Mouse (Mus musculus): ENCODE measurements at regions not wholly inside any gene's neighbourhood (a gene's known extent, or its start where the extent isn't known, plus 50 kb on each side); places are given as distances from the start of the nearest gene placed in this dataset.

DNA sequence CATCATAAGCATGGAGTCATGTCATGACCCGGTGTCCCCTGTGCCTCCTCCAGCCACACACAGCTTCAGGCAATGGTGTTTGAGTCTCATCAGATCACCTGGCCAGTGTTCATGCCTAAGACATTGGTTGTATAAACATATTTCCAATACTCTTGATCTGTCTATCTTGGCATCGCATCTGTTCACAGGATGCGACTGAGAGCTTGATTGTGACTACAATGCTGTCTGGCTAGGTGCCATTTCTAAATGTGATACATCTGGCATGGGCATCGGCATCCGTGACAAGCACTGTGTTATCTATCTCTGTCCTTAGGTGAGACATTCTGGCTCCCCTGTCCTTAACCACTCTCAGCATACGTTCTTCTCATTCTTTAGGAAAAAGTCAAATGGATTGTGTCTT lies 102.3 kb upstream of the Fut8 start:
- no peak for DNase-seq (ENCODE audit: low spot score in 2 of 2)

- DNase-seq (ENCODE audit: low spot score in 2 of 2) = no peak
Observed at GRCm38 (mm10) chr12:77135067-77135466, 102.9 kb upstream of the Fut8 start.

DNA sequence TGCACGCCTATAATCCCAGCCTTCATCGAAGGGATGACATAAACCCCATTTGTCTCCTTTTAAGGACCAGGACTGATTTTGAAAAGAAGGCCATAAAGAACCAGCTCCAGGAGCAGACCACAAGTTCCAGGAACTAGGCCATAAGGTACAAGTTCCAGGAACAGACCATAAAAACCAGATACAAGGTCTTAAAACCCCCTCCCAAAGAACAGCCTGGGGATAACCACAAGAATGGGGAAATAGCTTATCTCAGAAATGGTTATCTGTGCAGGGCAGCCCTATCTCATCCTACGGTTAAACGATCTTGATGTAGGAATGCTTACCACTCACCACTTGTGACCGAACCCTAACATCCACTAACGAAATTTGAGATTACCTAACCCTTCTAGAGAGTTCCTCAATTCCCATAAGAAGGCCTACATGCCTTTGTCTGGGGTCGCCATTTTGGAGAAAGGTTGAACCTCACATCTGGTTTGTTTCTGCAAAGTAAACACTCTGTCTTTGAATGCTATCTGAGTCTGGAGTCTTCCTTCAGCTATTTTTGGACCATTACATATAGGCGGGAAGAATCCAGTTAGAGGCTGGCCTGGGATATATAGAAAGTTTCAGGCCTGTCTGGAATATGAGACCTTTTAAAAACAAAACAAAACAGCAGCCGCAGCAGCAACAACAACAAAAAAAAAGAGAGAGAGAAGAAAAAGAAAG lies 103.5 kb upstream of the Fut8 start:
- no peak for DNase-seq (ENCODE audit: low spot score in 2 of 2)

- no peak for DNase-seq (ENCODE audit: low spot score in 2 of 2)
Observed at GRCm38 (mm10) chr12:77133465-77134305, 104.2 kb upstream of the Fut8 start.

- no peak for DNase-seq (ENCODE audit: low spot score in 2 of 2)
Observed at GRCm38 (mm10) chr12:77131328-77131727, 106.6 kb upstream of the Fut8 start.

DNA sequence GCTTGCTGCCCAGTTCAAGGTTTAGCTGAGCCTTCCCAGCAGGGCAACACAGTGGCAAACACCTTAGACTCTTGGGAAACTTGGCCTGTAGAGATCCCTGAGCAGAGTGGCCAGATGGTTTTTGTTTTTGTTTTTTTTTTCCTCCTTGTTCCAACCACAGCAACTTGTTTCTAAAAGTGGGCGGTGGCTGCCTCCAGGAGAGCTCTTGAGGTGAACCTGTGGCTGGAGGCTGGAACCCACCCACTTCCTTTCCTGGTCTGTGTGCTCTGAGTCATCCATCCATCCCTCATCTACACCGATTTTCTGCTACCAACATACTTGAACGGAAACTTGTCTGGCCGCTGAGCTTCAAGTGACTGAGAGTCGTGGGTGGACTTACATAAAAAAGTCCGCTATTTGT lies 107.4 kb upstream of the Fut8 start:
- peak in 1 of 2 experiments; percentile 14 for DNase-seq (ENCODE audit: low spot score in 2 of 2)

DNA sequence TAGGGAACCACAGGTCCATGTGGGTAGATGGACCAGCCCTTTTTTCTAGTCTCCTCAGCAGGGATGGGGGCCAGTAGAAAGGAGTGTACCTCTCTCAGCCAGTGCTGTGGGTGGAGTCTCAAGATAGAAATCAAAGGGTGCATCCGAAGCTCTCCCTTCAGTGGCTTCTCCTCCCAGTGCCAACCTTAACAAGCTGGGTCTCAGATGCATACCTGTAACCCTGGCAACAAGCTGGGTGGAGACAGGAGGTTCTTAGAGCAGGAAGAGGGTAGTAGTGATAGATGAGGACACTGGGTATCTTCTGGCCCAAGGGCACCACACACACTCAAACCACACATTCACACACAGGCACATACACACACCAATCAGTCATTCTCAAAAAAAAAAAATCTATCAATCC lies 113.7 kb upstream of the Fut8 start:
- DNase-seq (ENCODE audit: low spot score in 2 of 2) = no peak

- no peak for DNase-seq (ENCODE audit: low spot score in 2 of 2)
Observed at GRCm38 (mm10) chr12:77113516-77113915, 124.4 kb upstream of the Fut8 start.

DNA sequence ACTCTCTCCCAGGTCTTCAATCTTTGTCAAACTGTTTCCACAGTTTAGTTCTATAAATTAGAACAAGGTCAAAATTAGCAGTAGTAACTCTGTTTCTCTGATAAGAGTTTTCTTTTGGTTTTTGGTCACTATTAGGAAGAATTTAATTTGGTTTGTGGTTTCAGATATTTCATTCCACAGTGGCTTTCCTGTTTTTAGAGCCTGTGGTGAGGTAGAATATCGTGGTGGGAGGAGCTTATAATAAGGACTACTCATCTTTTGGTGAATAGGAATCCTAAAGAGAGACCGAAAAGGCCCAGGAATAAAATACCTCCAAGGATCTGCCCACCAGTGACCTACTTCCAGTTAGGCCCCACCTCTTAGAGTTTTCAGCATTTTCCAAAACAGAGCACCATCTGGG lies 125.8 kb upstream of the Fut8 start:
- no peak for DNase-seq (ENCODE audit: low spot score in 2 of 2)

DNA sequence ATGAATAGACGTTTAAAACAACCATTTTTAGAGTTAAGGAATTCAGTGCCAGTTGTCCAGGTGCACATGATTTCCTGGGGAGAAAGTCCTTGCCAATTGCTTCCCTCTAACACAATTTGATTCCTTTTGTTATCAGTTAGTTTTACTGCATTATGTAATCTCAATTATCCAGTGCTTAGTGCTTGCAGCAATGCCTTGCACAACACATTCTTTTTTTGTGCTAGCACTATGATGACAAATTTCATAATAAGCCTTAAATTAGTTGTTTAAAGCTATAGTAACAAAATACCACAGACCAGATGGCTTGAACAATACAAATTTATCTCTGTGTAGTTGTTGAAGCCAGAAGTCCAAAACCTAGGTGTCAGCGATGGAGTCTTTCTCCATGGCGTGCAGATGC lies 130.7 kb upstream of the Fut8 start:
- no peak for DNase-seq (ENCODE audit: low spot score in 2 of 2)

DNA sequence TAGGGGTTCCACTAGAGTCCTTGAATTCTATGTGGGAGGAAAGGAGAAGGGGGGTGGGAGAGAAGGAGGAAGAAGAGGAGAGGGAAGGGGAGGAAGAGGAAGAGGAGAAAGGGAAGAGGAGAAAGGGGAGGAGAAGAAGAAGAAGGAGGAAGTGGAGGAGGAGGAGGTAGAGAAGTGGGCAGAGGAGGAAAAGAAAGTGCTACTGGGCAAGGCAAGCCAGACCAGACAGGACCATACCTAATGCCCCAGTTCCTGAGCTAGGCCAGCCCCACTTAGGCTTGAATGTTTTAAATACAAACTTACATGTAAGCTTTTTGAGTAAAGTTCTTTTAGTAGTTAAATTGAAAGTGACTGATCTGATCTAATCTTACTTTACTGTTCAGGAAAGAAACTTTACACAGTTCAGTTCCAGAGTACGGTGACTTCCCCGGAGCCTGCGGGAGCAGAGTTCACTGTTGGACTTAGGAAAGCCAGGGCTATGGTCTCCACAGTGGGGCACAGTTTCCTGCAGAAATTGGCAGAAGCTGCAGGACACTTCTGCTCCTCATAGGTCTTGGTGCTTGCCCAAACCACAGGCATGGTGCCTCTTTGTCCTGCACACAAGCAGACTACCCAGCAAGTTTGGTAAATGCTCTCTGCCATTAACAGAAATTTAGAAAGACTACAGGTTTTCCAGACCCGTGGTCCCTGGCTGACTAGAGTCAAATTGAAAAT lies 131.9 kb upstream of the Fut8 start:
- DNase-seq (ENCODE audit: low spot score in 2 of 2) = no peak

DNA sequence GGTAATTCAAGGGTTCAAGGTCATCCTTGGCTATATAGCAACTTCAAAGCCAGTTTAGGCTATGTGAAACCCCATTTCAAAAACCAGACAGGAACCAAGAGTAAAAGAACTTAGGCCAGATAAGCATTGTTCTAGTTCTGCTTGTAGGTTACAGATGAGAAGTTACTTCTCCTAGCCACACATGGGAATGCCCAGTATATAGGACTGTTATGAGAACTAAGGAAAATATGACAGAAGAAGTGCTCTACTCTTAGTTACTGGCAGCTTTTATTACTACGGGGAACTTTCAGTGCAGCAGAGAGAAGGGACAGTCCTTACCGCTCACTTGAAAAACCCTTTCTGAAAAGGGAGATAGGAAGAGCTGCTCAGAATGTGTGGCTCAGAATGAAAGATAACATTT lies 137.4 kb upstream of the Fut8 start:
- DNase-seq (ENCODE audit: low spot score in 2 of 2) = no peak

DNA sequence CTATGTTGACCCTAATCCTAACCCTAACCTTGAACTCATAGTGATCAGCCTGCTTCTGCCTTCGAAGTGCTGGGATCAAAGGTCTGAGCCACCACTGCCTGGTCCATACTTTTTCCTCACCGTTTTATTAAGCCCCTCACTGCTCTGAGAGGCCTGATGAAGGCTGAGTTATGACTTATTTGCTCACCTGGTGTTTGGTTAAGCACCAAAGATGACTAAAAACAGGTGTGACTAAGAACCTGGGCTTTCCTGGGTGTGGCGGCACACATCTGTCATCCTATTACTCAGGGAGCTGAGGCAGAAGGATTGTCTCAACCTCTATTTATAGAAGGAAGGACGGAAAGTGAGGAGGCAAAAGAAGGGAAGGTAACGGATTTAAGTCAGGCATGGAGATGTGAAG lies 137.5 kb upstream of the Max start:
- no peak for DNase-seq (ENCODE audit: low spot score in 2 of 2)

DNA sequence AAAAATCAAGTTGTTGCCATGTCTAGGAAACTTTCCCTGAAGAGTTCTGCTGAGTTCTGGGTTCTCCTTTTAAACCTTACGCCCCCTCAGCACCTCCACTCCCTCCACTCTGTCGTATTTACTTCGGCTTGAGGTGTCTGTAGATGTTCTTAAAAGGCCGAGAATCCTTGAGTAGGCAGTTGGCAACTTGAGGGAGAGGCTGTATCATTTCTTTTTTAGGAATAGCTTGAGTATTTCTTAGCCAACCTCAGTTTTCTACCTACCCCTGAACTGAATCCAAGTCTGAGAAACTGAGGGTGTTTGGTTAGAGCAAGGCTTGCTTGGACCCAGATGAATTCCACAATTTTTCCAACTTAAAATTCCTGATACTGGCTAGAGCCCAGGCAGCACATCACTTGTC lies 136.8 kb upstream of the Max start:
- DNase-seq (ENCODE audit: low spot score in 2 of 2) = peak; percentile 32 to 76

- DNase-seq (ENCODE audit: low spot score in 2 of 2) = no peak
Observed at GRCm38 (mm10) chr12:77097831-77098230, 135.8 kb upstream of the Max start.

GRCm38 (mm10) chr12:77096461-77096860 lies 134.5 kb upstream of the Max start:
- DNase-seq (ENCODE audit: low spot score in 2 of 2) = no peak

DNA sequence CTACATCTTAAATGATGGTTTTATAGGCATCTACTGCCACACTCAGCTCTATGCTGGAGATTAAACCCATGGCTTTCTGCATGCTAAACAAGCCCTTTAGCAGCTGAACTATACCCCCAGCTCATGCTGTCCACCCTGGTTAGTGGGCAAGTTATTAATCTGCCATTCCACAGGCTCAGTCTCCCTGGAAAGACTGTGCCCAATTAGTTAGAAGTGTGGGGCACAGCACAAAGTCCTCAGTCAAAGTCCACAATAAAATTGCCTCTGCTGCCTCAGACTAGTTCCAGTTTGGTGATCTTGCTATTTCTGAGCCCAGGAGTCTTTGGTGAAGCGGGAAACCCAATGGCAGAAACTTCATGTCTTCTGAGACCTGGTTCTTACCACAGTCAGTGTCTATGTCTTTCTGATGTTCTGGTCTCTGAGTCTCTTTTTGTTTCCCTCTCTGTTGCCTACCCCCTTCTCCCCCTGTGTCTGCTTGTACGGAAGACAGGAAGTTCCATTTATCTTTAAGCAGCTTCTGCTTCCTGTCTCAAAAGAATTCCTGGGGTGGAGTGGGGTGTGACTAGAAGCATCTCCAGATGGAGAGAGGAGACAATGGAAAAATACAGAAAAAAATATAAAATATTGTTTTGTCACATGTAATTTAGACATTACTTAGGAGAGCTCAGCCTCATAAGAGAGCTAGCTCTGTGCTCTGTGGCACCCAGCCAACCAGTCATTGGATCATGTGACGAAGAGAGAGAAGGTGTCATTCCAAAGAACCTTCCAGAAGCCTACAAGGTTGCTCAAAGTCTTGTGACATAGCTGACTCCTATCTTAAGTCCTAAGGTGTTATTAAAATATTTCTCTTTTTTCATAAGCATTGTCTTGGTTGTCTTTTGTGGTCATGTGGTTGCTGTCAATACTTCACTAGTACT lies 133.3 kb upstream of the Max start:
- DNase-seq (ENCODE audit: low spot score in 2 of 2) = no peak

- DNase-seq (ENCODE audit: low spot score in 2 of 2) = no peak
Observed at GRCm38 (mm10) chr12:77094168-77094567, 132.2 kb upstream of the Max start.

DNA sequence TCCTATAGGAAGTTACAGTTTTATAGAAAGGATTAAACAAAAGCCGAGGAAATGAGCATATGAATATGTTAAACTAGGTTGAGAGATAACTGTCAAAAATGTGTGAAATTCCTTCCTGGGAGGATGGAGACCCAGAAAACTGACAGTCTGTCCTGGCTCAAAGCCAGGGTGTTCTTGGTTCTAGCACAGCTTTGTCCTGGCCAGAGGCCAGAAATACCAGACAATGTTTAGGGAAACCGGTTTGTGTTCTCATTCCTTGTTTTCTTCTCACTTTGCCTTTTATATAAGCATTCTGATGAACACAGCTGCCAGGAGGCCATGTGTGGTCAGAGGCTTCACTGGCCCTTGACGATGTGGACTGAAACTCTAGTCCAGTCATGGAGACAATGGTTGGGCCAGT lies 130.7 kb upstream of the Max start:
- peak in 1 of 2 experiments; percentile 2 for DNase-seq (ENCODE audit: low spot score in 2 of 2)

DNA sequence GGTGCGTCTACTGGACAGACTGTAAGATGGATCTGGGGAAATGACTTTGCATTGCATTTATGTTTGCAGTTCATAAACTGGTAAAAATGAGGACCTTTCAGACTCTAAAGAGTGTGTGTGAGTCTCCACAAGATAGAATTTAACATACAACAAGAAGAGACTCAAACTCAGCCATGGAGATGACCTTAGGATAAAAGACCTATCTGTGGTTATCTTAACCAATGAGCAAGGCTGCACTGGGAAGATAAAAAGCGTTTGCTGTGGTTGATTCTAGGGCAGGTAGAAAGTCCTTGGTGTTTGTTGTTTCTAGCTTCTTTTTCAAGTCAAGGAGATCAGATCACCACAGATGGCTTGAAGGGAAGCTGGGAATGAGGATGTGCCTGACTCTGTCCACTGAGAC lies 130.1 kb upstream of the Max start:
- DNase-seq (ENCODE audit: low spot score in 2 of 2) = no peak

DNA sequence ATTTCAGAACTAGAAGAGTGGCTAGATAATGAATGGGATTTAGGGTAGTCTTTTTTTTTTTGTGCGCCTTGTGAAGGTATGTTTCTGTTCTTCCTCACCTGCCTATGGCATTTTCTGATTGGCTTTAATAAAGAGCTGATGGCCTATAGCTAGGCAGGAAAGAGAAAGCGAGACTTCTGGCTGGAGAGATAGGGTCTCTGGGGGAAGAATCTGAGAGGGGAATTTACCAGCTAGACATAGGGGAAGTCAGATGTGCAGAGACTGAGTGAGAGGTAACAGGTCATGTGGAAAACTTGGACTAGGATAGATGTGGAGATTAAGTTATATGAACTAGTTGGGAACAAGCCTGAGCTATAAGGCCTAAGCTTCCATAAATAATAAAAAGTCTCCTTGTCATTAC lies 129.7 kb upstream of the Max start:
- no peak for DNase-seq (ENCODE audit: low spot score in 2 of 2)

DNA sequence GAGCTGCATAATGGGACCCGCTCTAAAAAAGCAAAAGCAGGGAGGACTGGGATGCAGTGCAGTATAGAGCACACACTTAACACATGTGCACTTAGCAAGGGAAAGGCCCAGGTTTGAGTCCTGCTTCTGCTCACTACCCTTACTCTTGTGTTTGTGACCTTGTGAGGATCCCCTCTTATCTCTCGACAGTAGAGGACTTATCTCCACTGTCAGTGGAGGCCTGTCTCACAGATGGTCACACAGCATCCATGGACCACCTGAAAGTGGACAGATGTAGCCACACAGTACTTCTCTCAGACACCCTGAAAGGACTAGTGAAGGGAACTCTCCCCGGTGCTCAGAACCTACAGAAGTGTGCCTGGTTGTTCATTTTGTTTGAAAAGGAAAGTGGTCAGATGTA lies 128.5 kb upstream of the Max start:
- no peak for DNase-seq (ENCODE audit: low spot score in 2 of 2)
